Mouse (Mus musculus): ENCODE measurements at regions not wholly inside any gene's neighbourhood (a gene's known extent, or its start where the extent isn't known, plus 50 kb on each side); places are given as distances from the start of the nearest gene placed in this dataset.

DNA sequence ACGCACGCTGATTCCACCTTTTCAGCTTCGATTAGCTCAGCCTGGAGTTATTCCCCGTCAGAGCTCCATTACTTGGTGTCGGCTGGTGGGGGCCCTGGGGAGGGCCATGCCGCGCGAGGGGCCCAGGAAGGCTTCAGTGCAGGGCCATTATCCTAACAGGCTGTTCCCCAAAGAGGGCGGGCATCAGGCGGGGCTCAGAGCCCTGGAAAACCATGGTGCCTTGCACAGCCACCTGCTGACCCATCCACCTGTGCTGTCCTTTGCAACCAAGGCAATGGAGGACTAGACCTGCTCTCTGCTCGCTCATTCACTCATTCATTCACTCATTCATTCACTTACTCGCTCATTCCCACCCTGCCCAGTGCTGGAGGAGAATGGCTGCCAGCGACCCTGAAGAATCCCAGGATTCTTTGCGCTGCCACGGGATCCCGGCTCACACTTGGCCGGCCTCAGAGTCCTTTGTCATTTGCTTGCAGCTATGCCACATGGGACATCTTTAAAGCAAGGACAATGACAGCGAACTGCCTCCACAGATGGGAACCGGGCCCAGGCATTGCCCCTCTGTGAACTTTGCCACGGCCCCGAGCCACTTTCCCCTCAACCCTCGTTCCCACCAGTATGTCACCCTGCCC lies 78.6 kb upstream of the Nkx1-1 start:
- DNase-seq (ENCODE audit: low spot score in 2 of 2), result no peak

DNA sequence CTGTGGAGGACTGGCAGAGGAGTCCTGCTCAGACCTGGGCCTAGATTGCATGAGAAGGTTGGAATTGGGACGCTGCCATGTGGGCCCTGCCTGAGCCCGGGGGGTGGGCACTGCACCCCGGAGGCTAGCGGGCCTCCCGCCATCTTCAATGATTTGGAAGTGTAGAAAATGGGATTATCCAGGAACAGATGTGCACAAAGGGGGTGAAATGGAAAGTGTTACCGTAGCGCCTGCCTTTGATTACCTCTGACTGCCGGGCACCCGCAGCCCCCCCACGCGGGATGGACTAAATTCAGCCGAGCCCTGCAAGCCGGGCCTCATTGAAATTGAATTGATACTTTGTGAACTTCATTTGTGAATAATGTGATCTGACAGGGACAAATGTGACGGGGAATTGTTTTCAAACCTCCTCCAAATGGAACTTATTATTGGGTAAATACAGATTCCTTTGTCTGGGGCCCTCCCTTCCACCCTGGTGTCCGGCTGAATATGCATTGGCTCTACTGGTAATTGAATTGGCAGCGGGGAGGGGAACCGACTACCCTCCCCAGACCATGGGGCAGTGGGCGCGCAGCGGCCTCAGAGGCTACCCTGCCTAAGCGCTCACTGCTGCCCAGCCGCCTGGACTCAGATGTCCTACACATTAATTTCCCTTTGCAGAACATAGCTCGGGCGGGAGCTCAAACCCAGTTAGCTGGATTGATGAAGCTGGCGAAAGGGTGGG lies 77.9 kb upstream of the Nkx1-1 start:
- no peak for DNase-seq (ENCODE audit: low spot score in 2 of 2)

GRCm38 (mm10) chr5:33505786-33506185 lies 72.0 kb upstream of the Nkx1-1 start:
- DNase-seq (ENCODE audit: low spot score in 2 of 2), result no peak

DNA sequence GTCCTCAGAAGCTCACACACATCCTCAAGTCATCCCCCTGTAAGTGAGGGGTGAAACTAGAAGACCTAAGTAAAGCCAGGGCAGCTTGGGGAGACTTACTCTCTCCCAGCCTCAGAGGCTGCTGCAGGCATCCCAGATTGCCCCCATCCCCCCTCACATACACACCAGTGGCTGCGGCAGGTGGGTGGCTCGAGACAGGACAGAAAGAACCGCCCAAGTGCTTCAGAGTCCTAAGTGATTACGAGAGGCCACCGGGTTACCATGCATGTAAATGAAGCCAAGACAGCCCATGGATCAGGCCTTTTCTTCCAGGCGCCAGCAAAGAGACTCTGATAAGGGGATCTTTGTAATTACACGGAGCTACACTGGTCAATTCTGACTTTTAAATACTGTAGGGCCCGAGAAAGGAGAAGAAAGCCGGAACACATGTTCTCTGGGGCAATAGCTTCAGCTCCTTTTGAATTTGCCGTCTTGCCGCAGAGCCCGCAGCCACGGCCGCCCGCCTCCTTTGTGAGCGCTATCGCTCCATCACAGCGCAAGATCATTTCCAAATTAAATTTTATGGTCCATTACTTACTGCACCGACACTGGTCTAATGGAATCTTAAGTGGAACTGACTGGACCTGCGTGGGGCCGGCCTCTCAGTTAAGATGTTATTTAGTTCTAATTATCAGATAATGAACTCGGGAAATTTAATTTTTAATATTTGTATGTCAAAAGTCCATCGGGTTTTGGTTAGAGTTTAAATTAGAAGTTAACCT lies 68.1 kb upstream of the Nkx1-1 start:
- DNase-seq (ENCODE audit: low spot score in 2 of 2), result no peak

GRCm38 (mm10) chr5:33501211-33501610 lies 67.4 kb upstream of the Nkx1-1 start:
- DNase-seq (ENCODE audit: low spot score in 2 of 2), result no peak

DNA sequence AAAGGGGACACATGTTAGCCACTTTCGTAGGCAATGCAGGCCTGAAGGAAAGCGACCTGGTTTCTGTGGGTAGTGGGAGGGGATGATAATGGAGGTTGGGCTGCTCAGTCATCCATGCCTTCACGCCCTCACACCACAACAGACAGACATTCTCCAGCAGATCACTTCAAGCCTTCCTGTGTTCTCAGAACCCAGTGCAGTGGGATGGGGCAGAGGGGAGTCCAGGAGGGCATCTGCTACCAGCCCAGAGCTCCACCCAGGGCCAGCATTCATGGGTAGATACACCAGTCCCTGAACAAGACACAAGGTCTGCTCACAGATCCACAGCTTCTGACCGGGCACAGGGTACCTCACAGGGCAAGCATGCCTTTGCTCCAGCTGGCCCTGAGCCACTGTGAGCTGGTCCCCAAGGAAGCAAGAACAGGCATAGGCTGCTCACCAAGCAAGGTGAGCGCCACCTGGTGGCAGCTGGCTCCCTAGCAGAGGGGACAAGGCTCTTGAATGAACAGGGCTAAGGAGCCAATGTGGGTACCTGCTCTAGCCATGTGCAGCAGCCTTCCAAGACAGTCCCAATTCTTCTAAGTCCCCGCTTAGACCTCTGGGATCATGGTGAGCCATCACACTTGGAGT lies 62.2 kb upstream of the Nkx1-1 start:
- peak; percentile 40 to 81 for DNase-seq (ENCODE audit: low spot score in 2 of 2)

GRCm38 (mm10) chr5:33495276-33495675 lies 61.5 kb upstream of the Nkx1-1 start:
- no peak for DNase-seq (ENCODE audit: low spot score in 2 of 2)

GRCm38 (mm10) chr5:33492604-33493315 lies 59.0 kb upstream of the Nkx1-1 start:
- no peak for DNase-seq (ENCODE audit: low spot score in 2 of 2)

- DNase-seq (ENCODE audit: low spot score in 2 of 2), result no peak
These were observed 55.5 kb upstream of the Nkx1-1 start for GRCm38 (mm10) chr5:33489286-33489685.

GRCm38 (mm10) chr5:33488152-33488561 lies 54.4 kb upstream of the Nkx1-1 start:
- no peak for DNase-seq (ENCODE audit: low spot score in 2 of 2)

- DNase-seq (ENCODE audit: low spot score in 2 of 2), result no peak
These were observed 52.0 kb upstream of the Nkx1-1 start for GRCm38 (mm10) chr5:33485765-33486164.
